Mouse (Mus musculus): ENCODE measurements at regions not wholly inside any gene's neighbourhood (a gene's known extent, or its start where the extent isn't known, plus 50 kb on each side); places are given as distances from the start of the nearest gene placed in this dataset.

GRCm38 (mm10) chr3:52640250-52641147 lies 372.4 kb downstream of the Foxo1 start:
- DNase-seq = peak; percentile 45

GRCm38 (mm10) chr3:52638816-52639215 lies 370.7 kb downstream of the Foxo1 start:
- DNase-seq = no peak

- DNase-seq = peak; percentile 59
These were observed 366.2 kb downstream of the Foxo1 start for GRCm38 (mm10) chr3:52634353-52634752.

- DNase-seq = no peak
These were observed 365.5 kb downstream of the Foxo1 start for GRCm38 (mm10) chr3:52633491-52634100.

DNA sequence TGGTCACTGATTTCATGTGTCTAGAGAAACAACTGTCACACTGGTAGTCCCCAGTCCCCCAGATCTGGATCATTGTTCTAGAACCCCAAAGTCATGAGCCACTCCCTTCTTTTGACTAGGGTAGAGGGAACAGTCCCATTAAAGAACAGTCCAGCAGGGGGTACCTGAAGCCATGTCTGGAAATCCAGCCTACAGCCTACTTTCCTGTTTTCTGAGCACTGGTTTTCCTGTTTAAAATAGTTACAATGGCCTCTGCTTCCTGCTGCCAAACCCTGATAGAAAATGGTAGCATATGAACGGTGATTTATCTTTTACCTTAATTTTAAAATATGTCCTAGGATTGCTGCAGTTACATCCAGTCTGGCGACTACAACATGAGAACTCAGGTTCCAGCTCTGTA lies 364.5 kb downstream of the Foxo1 start:
- DNase-seq = peak; percentile 29

DNA sequence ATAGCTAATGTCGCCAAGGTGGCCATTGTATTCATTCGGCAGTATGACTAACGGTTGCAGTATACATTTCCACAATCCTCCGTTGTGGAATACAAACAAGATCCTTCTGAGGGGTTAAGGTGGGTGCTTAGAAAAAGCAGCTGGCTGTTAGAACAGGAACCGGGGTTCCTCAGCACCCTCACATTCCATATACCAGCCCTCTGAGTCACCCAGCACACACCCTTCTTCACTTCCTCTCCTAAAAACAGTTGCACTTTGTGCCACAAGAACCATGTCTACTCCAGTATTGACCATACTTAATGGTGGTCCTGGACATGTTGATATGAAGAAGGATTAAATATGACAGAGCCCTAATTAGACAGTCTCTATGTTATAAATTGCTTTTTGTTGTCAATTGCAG lies 362.1 kb downstream of the Foxo1 start:
- DNase-seq = no peak

DNA sequence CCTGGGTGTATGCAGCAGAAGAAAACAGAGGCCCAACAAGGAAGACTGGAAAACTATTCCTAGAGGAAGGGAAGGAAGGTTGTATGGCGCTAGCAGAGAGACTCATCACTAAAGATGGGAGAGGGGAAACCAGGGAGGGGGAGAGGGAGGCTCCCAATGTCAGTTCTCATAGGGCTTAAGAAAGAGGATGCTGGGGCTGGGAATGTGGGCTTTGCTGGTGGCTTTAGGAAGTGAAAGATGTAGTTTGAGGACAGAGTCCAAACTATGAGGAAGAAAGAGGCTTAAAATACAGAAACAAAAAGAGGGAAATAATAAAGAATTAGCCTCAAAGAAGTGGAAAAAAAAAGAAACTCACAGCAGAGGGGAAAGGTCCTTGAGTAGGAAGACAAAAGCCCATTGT lies 357.0 kb downstream of the Foxo1 start:
- DNase-seq = no peak

DNA sequence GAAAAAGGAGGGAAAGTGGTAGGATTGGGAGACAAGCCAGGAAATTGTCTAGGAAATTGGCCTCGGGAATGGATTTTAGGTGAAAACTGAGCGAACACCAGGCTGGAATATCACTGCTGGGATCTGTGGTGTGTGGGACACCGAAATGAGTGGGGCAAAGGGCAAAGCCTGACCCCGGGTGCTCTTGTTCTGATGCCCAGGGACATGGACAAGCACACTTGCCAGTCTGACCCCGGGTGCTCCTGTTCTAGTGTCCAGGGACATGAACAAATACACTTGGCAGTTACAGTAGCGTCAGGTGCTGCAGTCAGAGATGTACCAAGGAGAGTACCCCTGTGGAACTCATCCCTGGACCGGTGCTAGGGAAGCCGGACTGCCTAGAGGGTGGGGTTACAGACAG lies 354.4 kb downstream of the Foxo1 start:
- no peak for DNase-seq

DNA sequence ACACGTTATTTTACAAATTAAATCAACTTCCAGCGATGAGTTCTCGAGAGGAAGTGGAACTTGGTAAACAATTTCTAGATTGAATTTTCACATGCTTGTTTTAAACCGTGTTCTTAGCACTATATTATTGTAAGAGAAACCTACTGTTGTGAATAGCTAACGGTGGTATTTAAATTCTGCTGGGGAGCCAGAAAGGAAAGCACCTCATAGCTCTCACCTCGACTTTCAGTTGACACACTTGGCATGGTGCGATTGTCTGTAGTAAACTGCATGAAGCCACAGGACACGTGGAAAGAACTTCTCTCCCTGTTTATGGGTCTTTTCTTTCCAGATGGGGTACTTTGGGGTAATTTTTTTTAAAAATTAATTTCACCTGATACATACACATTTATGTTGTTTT lies 353.8 kb downstream of the Foxo1 start:
- no peak for DNase-seq

GRCm38 (mm10) chr3:52618925-52619224 lies 350.7 kb downstream of the Foxo1 start:
- DNase-seq = no peak

- DNase-seq = no peak
These were observed 350.2 kb downstream of the Foxo1 start for GRCm38 (mm10) chr3:52618212-52618924.

- no peak for DNase-seq
These were observed 349.4 kb downstream of the Foxo1 start for GRCm38 (mm10) chr3:52617413-52618149.

DNA sequence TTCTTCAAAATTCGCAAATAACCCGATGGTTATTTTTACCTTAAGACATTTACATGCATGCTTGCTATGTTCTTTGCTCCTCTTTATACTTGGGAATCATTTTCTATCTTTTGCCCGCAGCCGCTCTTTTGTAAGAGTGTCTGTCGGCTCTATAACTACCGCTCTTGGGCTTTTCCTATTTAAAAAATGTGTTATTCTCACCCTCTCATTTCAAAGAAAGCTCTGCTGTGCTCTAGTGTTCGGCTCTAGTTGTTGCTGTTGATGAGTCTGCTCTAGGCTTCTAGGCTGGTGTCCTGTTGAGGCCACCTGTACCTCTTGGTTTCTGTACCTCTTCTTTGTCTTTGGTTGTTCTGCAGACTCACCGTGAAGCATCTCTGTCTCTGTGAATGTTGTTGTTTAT lies 343.7 kb downstream of the Foxo1 start:
- no peak for DNase-seq

DNA sequence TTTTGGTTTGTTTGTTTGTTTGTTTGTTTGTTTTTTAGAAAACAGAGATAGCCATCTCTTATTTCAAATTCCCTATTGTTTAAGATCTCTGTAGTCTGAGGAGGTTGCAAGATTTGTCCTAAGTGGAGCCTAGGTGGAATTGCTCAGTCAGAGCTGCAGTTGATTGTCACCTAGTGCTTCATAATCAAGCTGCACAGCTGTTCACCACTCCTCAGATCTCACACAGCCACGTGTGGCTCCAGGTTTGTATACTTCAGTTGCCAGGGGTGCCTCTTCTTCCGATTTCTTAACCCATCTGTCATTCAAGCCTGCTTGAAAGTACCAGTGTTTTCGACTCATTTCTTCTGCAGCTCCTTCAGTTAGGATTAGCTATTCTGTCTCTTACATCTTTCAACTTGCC lies 342.3 kb downstream of the Foxo1 start:
- DNase-seq = no peak

- DNase-seq = no peak
These were observed 339.9 kb downstream of the Foxo1 start for GRCm38 (mm10) chr3:52608086-52608426.

DNA sequence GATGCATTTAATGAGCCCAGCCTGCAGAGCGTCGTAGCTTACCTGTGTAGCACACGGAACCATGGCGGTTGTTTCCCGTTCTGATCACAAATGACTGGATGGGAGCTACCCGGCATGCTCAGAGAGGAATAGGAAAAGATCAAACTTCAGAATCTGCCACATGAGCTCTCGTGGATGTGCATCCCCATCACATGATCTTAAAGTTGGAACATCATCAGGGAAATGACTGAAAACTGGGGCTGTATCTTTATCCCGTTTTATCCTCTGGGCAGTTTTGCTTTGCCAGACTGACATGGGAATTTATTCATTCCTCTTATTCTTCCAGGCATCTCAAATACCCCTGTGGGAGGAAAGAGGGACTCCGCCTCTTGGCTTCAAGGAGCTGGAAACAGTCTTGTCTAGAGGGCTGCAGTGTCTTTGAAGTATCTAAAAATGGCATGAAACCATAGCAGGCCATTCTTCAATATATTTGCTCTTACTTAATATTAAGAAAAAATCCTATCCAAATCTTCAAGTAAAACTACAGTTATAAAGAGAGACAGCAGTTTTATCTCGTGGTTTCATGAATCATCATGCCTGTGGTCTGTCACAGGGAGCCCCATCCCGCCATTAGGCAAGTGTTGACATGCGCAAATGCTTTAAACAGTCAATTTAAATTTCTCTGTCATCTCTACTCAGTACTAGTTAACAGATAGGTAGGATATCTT lies 339.4 kb downstream of the Foxo1 start:
- no peak for DNase-seq

- DNase-seq = no peak
These were observed 337.2 kb downstream of the Foxo1 start for GRCm38 (mm10) chr3:52605261-52605771.

- peak; percentile 78 for DNase-seq
These were observed 335.1 kb downstream of the Foxo1 start for GRCm38 (mm10) chr3:52603244-52603704.

GRCm38 (mm10) chr3:52601011-52601745 lies 333.0 kb downstream of the Foxo1 start:
- DNase-seq = peak; percentile 92

- DNase-seq = peak; percentile 43
These were observed 332.4 kb downstream of the Foxo1 start for GRCm38 (mm10) chr3:52600581-52600980.

- no peak for DNase-seq
These were observed 332.0 kb downstream of the Foxo1 start for GRCm38 (mm10) chr3:52600146-52600545.

GRCm38 (mm10) chr3:52586418-52586817 lies 318.3 kb downstream of the Foxo1 start:
- no peak for DNase-seq
